Mouse (Mus musculus) midbrain, embryonic 15.5 days (tissue): ENCODE results near the gene Man2a2. TPM values are rescaled to one million over a fixed set of nuclear protein-coding genes. Genes with fewer than 3 reads are reported as not detected.

ENCODE experiments used
- ATAC-seq: fragments of 200-750 bp; cut with Nextera tagmentation; replicated peaks from 2 replicates; pipeline ENCODE4 v1.8.0; 2017; ENCODE audit warnings: moderate TSS enrichment
- H3K27ac ChIP-seq: fragments of 300-500 bp; sonication (generic); 2 replicates; pipeline ENCODE4 v1.5.1; 2015; ENCODE audit warnings: mild to moderate bottlenecking, inconsistent platforms
- H3K27me3 ChIP-seq: fragments of 300-500 bp; sonication (generic); replicated peaks from 2 replicates; pipeline ENCODE4 v1.6.1; 2015; ENCODE audit warnings: inconsistent platforms
- H3K36me3 ChIP-seq: fragments of 300-500 bp; sonication (generic); replicated peaks from 2 replicates; pipeline ENCODE4 v1.6.1; 2015; ENCODE audit warnings: inconsistent platforms
- H3K4me1 ChIP-seq: fragments of 300-500 bp; sonication (generic); 2 replicates; pipeline ENCODE4 v1.6.1; 2015; ENCODE audit warnings: inconsistent platforms
- H3K4me2 ChIP-seq: fragments of 300-500 bp; sonication (generic); 2 replicates; pipeline ENCODE4 v1.6.1; 2015; ENCODE audit warnings: inconsistent platforms, mild to moderate bottlenecking, moderate library complexity
- H3K4me3 ChIP-seq: fragments of 300-500 bp; sonication (generic); 2 replicates; pipeline ENCODE4 v1.5.1; 2015; ENCODE audit warnings: mild to moderate bottlenecking, inconsistent platforms
- H3K9ac ChIP-seq: fragments of 300-500 bp; sonication (generic); 2 replicates; pipeline ENCODE4 v1.6.1; 2015; ENCODE audit warnings: mild to moderate bottlenecking, inconsistent platforms
- H3K9me3 ChIP-seq: fragments of 300-500 bp; sonication (generic); 2 replicates; pipeline ENCODE4 v1.6.1; 2016; ENCODE audit warnings: inconsistent platforms
- WGBS: fragments of 180-500 bp; shearing (Covaris S2); methylation state at CpG from one replicate; pipeline ENCODE4 v1.1.7; 2015; ENCODE audit warnings: mixed read lengths; 5-methylcytosine and 5-hydroxymethylcytosine counted together
- polyA plus RNA-seq: library from polyadenylated mRNA; unstranded; fragments of >200 nt; fragmentation: Nextera tagmentation; extraction: Ambion mirVana; gene quantifications from 2 replicates; pipeline ENCODE4 v1.2.1, GENCODE M21; 2015

Gene Man2a2
- polyA plus RNA-seq, 1 experiment from 2014 or later, result 28.2 TPM

DNA sequence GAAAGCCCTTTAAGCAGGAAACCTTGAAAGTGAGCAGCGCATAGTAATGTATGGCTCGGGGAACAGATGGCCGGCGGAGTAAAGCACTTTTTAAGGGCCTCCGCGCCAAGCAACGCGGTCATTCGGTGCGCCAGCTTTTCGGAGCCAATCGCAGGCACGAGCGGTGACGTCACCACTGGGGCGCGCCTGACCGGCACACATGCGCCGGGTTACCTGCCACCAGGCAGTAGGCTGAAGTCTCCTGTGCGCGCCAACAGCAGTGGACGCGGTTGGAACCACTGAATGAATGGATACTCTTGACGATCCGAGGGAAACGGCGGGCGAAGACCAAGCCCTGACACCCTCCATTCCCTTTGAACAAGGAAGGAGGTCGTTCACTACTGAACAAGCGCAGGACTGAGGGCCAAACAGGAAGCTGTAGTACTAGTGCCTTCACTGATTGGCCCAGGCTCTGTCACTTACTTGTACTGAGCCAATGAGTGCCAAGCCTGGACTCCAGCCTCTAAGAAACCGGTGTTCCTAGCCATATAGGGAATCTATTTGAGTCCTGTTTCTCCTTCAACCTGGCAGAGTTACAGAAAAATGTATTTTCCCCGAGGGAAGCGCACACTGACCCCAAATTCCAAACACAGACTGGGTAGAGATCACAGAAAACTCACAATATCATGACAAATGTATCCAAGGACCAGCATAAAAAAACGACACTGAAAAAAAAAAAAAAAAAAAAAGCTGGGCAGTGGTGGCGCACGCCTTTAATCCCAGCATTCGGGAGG is 46.9 kb downstream of the Man2a2 start, which contains the start of gene Rccd1:
TSS of gene Rccd1 (minus strand) at position 412 of the 773 bp plus-strand sequence.
- Histone ChIP-seq H3K27ac (peak within 1 kb of the TSS; percentile 90), H3K4me2 (peak within 1 kb of the TSS; percentile 71), H3K36me3 (peaks cover 40% of the 10 kb centered on the region), H3K4me1 (peaks cover 26% of the 10 kb centered on the region), H3K9ac (peak within 1 kb of the TSS; percentile 60), H3K4me3 (peak within 1 kb of the TSS; percentile 66), H3K27me3 (no peaks in the 10 kb centered on the region), H3K9me3 (no peaks in the 10 kb centered on the region)
- 2% methylated on average over 38 of the region's 38 CpGs for WGBS
- peak; percentile 99 for ATAC-seq

DNA sequence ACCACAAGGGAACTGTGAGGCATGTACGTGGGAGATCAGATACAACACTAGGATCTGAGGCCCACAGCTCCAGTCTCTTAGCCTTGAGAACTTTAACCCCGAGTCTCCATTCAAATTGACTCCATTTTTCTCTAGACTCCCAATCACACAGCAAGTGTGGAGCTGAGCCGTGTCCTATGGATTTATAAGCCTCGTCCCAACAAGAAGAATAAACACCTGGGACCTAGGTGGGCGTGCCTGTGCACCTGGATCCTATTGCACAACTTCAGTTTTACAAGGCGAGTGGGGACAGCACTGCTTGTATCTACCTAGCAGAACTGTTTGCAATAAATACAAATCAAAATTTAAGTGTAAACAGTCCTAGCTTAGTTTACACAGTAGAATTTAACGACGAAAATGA is 47.8 kb downstream of the Man2a2 start:
- peak overlapping the region; percentile 60 for H3K9ac ChIP-seq
- WGBS, result 27% methylated on average over 8 of the region's 8 CpGs
- H3K9me3 ChIP-seq, result no peaks in the 10 kb centered on the region
- peak overlapping the region; percentile 71 for H3K4me2 ChIP-seq
- H3K27me3 ChIP-seq, result no peaks in the 10 kb centered on the region
- peaks cover 32% of the 10 kb centered on the region for H3K36me3 ChIP-seq
- peak overlapping the region; percentile 90; the same call in 1 of the 2 replicates for H3K27ac ChIP-seq
- H3K4me1 ChIP-seq, result peaks cover 26% of the 10 kb centered on the region
- H3K4me3 ChIP-seq, result peak overlapping the region; percentile 66
- ATAC-seq, result no peak

DNA sequence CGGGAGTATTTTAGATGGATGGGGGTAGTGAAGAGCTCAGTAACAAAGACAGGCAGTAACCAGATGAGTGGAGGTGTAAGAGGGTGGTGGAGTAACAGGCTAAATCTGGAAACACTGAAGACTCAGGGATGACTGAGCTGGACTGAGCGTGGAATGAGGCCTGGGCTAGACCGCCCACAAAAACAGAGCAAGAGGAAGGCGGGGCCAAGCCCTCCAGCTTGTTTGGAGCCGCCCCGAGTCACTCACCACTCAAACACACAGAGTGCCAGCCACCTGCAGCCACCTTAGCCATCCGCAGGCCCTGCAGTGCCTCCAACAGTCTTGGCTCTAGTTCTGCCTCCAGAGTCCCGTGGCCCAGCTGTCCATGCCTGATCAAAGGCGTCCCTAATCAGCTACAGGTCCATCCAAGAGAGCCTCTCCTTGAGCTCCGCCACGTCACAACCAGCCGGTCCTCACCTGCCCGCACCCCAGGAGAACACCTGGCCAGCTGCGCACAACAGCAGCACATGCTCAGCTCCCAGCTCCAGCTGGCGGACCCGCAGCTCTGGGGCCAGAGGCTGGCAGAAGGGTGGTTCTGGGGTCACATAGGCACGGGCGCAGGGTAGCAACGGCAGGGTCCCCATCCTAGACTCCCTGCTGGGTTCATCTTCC is 51.2 kb downstream of the Man2a2 start:
- no peak overlapping the region for H3K9ac ChIP-seq
- H3K4me1 ChIP-seq, result peaks cover 22% of the 10 kb centered on the region
- H3K27ac ChIP-seq, result no peak overlapping the region
- 85% methylated on average over 19 of the region's 19 CpGs for WGBS
- H3K4me2 ChIP-seq, result no peak overlapping the region
- H3K27me3 ChIP-seq, result no peaks in the 10 kb centered on the region
- no peak for ATAC-seq
- no peak overlapping the region for H3K4me3 ChIP-seq
- H3K36me3 ChIP-seq, result peaks cover 8% of the 10 kb centered on the region
- H3K9me3 ChIP-seq, result no peaks in the 10 kb centered on the region

DNA sequence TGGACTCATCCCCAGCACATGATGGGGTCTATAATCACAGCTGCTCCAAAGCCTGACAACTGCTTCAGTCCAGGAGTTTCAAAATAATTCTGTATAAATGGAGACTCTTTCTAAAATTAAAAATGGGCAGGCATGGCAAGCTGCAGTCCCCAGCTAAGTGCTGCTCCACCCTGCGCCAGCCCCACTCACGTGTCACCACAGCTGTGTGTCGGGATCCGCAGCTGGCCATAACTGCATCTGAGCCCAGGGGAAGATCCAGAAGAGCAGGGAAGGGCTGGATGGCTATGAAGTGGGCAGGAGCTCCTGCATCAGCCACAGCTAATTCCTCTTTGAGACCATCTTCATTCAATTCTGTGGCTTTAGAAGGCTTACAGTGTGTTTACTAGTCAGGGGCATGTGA is 52.5 kb downstream of the Man2a2 start:
- 93% methylated on average over 4 of the region's 4 CpGs for WGBS
- Histone ChIP-seq H3K9ac (no peak overlapping the region), H3K27me3 (no peaks in the 10 kb centered on the region), H3K4me1 (peaks cover 20% of the 10 kb centered on the region), H3K4me3 (no peak overlapping the region), H3K9me3 (no peaks in the 10 kb centered on the region), H3K4me2 (no peak overlapping the region), H3K27ac (no peak overlapping the region), H3K36me3 (peaks cover 6% of the 10 kb centered on the region)
- ATAC-seq, result no peak

DNA sequence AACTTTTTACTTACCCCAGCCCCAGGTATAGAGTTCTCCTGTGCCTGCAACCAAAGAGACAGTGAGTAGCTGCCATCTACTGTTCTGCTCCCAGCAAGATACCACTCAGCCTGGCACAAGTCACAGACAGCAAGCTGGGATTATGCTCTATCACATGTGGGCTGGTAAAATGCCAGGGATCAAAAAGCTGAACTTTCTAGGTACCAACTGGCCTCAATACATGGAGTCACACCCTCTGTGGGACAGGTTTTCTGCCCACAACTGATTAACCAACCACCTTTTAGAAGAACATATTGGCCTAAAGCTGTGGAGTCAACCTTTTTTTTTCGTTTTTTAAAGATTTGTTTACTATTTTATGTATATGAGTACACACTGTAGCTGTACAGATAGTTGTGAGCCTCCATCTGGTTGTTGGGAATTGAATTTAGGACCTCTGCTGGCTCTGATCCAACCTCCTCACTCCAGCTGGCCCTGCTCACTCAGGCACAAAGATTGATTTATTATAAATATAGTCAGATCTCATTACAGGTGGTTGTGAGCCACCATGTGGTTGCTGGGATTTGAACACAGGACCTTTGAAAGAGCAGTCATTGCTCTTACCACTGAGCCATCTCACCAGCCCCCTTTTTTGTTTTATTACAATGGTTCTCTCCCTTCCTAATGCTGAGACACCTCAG is 53.6 kb downstream of the Man2a2 start:
- H3K4me3 ChIP-seq, result no peak overlapping the region
- WGBS, result 77% methylated on average over 1 of the region's 1 CpGs
- ATAC-seq, result no peak
- H3K9me3 ChIP-seq, result no peaks in the 10 kb centered on the region
- H3K36me3 ChIP-seq, result peaks cover 6% of the 10 kb centered on the region
- peaks cover 9% of the 10 kb centered on the region for H3K4me1 ChIP-seq
- H3K27ac ChIP-seq, result no peak overlapping the region
- H3K27me3 ChIP-seq, result no peaks in the 10 kb centered on the region
- H3K4me2 ChIP-seq, result no peak overlapping the region
- no peak overlapping the region for H3K9ac ChIP-seq

DNA sequence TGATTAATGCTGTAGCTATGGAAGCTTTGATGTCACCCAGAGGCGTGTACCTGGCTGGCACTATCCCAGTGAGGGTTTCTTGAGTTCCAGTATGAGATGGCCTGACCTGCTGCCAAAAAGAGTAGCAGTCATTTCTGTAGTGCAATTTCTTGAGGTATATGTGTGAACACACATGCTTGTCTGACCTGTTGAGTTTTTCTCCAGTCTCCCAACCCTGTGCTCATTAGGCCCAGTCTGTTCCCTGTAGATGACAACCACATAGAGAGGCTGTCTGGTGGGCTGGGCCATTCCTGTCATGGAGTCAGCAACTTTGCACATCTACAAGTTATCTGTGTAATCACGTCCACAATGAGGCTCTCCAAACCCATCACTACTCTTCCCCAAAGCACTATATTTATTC is 55.4 kb downstream of the Man2a2 start:
- no peak overlapping the region for H3K27ac ChIP-seq
- peaks cover 6% of the 10 kb centered on the region for H3K36me3 ChIP-seq
- H3K4me2 ChIP-seq, result no peak overlapping the region
- no peak overlapping the region for H3K9ac ChIP-seq
- no peak overlapping the region for H3K4me3 ChIP-seq
- H3K9me3 ChIP-seq, result no peaks in the 10 kb centered on the region
- H3K4me1 ChIP-seq, result no peaks in the 10 kb centered on the region
- H3K27me3 ChIP-seq, result no peaks in the 10 kb centered on the region
- no peak for ATAC-seq
- WGBS, result 82% methylated on average over 2 of the region's 2 CpGs

DNA sequence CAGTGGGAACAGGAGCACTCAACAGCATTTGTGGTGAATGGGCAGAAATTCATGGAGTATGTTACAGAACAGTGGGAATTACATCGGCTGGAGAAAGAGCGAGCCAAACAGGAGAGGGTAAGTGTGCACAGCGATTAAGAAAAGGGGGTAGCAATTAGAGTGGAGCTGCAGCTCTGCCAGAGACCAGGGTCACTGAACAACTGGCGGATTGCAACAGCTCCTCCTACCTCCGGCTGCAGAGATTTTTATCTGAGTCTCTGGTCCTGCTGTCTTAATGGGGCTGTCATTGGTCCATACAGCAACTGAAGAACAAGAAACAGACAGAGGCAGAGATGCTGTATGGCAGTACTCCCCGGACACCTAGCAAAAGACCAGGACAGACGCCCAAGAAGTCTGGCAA is 60.4 kb downstream of the Man2a2 start:
- Histone ChIP-seq H3K27ac (no peak overlapping the region), H3K4me2 (no peak overlapping the region), H3K4me1 (no peaks in the 10 kb centered on the region), H3K36me3 (no peaks in the 10 kb centered on the region; the same call in none of the 2 replicates), H3K4me3 (no peak overlapping the region), H3K27me3 (no peaks in the 10 kb centered on the region), H3K9ac (no peak overlapping the region), H3K9me3 (no peaks in the 10 kb centered on the region)
- ATAC-seq, result no peak
- 86% methylated on average over 7 of the region's 7 CpGs for WGBS

DNA sequence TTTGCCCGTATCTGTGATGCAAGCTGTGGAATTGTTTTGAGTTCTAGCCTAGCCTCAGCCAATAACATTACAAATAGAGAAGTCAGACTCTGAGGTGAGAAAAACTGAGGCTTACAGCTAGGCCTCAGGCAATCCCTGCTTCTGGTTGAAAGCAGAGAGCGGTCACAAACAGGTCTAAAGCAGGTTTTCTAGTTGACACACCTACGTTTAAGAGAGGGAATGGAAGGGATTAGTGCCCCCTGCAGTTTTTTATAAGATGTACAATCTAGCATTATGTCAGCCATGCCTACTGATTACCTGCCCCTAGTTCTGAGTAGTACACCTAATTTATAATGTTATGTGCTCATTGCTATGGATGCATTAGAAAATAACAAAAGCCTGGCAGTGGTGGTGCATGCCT is 63.4 kb downstream of the Man2a2 start:
- 75% methylated on average over 3 of the region's 3 CpGs for WGBS

DNA sequence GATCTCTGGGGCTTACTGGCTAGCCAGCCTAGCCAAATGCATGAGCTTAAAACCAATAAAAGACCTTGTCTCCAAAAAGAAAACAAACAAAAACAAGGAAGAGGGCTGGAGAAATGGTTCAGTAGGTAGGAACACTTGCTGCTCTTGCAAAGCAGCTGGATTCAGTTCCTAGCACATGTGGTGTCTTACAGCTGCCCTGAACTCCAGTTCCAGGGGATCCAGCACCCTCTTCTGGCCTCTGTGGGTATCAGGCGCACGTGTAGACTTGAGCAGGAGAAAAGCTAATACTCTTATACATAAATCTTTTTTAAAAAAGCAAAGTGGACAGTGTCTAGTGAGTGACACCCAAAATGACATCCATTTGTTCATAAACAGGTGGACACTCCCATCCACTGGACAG is 69.7 kb downstream of the Man2a2 start:
- no peaks in the 10 kb centered on the region for H3K9me3 ChIP-seq
- H3K4me2 ChIP-seq, result no peak overlapping the region
- H3K27ac ChIP-seq, result no peak overlapping the region
- ATAC-seq, result no peak
- no peaks in the 10 kb centered on the region; the same call in 1 of the 2 replicates for H3K36me3 ChIP-seq
- H3K9ac ChIP-seq, result no peak overlapping the region
- H3K4me1 ChIP-seq, result no peaks in the 10 kb centered on the region
- no peak overlapping the region for H3K4me3 ChIP-seq
- no peaks in the 10 kb centered on the region for H3K27me3 ChIP-seq
- 86% methylated on average over 2 of the region's 2 CpGs for WGBS

More for the DNA sequence above, 63.4 kb downstream of the Man2a2 start:
- Histone ChIP-seq H3K9ac (no peak overlapping the region), H3K27me3 (no peaks in the 10 kb centered on the region), H3K4me2 (no peak overlapping the region), H3K4me3 (no peak overlapping the region), H3K27ac (no peak overlapping the region), H3K9me3 (no peaks in the 10 kb centered on the region), H3K4me1 (no peaks in the 10 kb centered on the region), H3K36me3 (no peaks in the 10 kb centered on the region; the same call in 1 of the 2 replicates)
- ATAC-seq, result no peak

DNA sequence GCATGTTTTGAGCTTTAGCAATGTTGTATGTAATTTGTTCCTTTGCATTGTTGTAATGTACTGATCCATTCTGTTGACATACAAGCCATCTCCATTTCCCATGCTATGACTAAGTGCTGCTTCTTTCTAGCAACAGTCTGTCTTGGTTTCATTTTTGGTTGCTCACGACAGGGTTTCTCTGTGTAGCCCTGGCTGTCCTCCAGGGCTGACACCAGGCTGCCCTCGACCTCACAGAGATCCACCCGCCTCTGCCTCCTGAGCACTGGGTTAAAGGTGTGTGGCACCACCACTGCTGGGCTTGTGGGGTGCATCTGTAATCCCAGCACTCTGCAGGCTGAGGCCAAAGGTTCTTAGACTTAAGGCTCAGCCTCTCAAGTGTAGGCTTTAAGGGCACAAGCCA is 71.6 kb downstream of the Man2a2 start:
- H3K9ac ChIP-seq, result no peak overlapping the region
- H3K4me3 ChIP-seq, result no peak overlapping the region
- H3K27ac ChIP-seq, result no peak overlapping the region
- peaks cover 5% of the 10 kb centered on the region for H3K4me1 ChIP-seq
- H3K9me3 ChIP-seq, result no peaks in the 10 kb centered on the region
- no peak overlapping the region for H3K4me2 ChIP-seq
- no peaks in the 10 kb centered on the region for H3K27me3 ChIP-seq
- no peak for ATAC-seq
- no peaks in the 10 kb centered on the region for H3K36me3 ChIP-seq
- WGBS, result 92% methylated on average over 3 of the region's 3 CpGs
